Mouse (Mus musculus) cerebellum, postnatal 14 days (tissue): ENCODE results near the gene Med24.
A peak's percentile ranks its signal among the peaks of the same experiment; 100 is the strongest.
"Not testable (repeated sequence)": the region's sequence is repeated elsewhere in the genome, so short reads cannot be mapped to it uniquely, and the experiment has no call there.

Source experiments
- DNase-seq, 2 experiments: peaks; one replicate each; pipeline ENCODE4 v3.0.0; 2021; ENCODE audit warnings: mixed read lengths in 2 of 2

The Med24 gene

GRCm38 (mm10) chr11:98745932-98746853, 17.0 kb upstream of the Med24 start:
- peak; percentile 32 for DNase-seq

GRCm38 (mm10) chr11:98744456-98745019, 15.3 kb upstream of the Med24 start:
- no peak for DNase-seq

- DNase-seq = peak in 1 of 2 experiments; percentile 64
Observed at GRCm38 (mm10) chr11:98743655-98744345, 14.6 kb upstream of the Med24 start.

GRCm38 (mm10) chr11:98742397-98743291, 13.4 kb upstream of the Med24 start:
- DNase-seq = peak; percentile 66 to 74

- DNase-seq = peak; percentile 89 to 90
Observed at GRCm38 (mm10) chr11:98741622-98742396, 12.6 kb upstream of the Med24 start.

- no peak for DNase-seq
Observed at GRCm38 (mm10) chr11:98741051-98741620, 11.9 kb upstream of the Med24 start.

- DNase-seq = peak; percentile 75 to 78
Observed at GRCm38 (mm10) chr11:98740393-98741050, 11.3 kb upstream of the Med24 start, which contains the start of gene Thra. Gene Thra, plus strand, starts transcription at chr11:98740638.

- DNase-seq = peak; percentile 50 to 61
Observed at GRCm38 (mm10) chr11:98740026-98740392, 10.8 kb upstream of the Med24 start.

- DNase-seq = no peak
Observed at GRCm38 (mm10) chr11:98738925-98739324, 9.7 kb upstream of the Med24 start.

GRCm38 (mm10) chr11:98738428-98738911, 9.2 kb upstream of the Med24 start:
- DNase-seq = peak; percentile 72

- not testable (repeated sequence) for DNase-seq
Observed at GRCm38 (mm10) chr11:98737220-98737619, 8.0 kb upstream of the Med24 start.

- DNase-seq = no peak
Observed at GRCm38 (mm10) chr11:98736176-98736575, 6.9 kb upstream of the Med24 start.

GRCm38 (mm10) chr11:98735111-98735510, 5.9 kb upstream of the Med24 start:
- no peak for DNase-seq

GRCm38 (mm10) chr11:98734020-98734419, 4.8 kb upstream of the Med24 start:
- DNase-seq = peak in 1 of 2 experiments; percentile 51

GRCm38 (mm10) chr11:98731134-98731533, 1.9 kb upstream of the Med24 start:
- peak; percentile 86 to 89 for DNase-seq

- DNase-seq = no peak
Observed at GRCm38 (mm10) chr11:98730727-98731126, 1.5 kb upstream of the Med24 start.

GRCm38 (mm10) chr11:98725926-98726506, 3.2 kb downstream of the Med24 start:
- no peak for DNase-seq

- no peak for DNase-seq
Observed at GRCm38 (mm10) chr11:98723098-98723497, 6.1 kb downstream of the Med24 start.

- DNase-seq = peak; percentile 73 to 79
Observed at GRCm38 (mm10) chr11:98721458-98722226, 7.6 kb downstream of the Med24 start.
